Mouse (Mus musculus): ENCODE measurements around the gene Nfil3. TPM values are rescaled to one million over a fixed set of nuclear protein-coding genes. Genes with fewer than 3 reads are reported as not detected.

The Nfil3 gene
- total and polyA plus RNA-seq, 3 experiments = 23.5 to 34.6 (median 30.0) TPM

DNA sequence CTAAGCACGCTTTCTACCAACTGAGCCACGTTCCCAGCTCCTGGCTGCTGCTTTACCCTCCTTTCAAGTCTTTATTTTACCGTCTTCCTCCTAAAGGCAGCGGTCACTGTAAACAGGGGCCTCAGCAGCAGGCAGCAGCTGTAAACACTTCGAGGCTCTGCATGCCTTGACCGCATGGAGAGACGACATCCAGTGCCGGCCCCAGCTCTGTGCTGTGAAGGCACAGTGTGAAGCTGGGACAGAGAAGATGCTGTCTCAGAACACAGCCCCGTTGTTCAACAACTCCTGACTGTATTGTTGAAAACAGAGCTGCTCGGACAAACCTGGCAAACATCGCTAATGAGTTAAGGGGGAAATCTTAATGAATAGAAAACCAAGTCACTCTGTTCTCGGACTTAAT lies 30.6 kb upstream of the Nfil3 start:
- Histone ChIP-seq H3K4me3 (replicated peaks in 1 of 3; ENCODE audit: low read depth in 2 of 3, low read length in 2 of 3, poor library complexity in 1 of 3) (no peak overlapping the region), H3K4me1 (ENCODE audit: control insufficient read depth in 1 of 2, insufficient read depth in 2 of 2) (no peaks in the 10 kb centered on the region; a peak in 1 of 4 replicates)

DNA sequence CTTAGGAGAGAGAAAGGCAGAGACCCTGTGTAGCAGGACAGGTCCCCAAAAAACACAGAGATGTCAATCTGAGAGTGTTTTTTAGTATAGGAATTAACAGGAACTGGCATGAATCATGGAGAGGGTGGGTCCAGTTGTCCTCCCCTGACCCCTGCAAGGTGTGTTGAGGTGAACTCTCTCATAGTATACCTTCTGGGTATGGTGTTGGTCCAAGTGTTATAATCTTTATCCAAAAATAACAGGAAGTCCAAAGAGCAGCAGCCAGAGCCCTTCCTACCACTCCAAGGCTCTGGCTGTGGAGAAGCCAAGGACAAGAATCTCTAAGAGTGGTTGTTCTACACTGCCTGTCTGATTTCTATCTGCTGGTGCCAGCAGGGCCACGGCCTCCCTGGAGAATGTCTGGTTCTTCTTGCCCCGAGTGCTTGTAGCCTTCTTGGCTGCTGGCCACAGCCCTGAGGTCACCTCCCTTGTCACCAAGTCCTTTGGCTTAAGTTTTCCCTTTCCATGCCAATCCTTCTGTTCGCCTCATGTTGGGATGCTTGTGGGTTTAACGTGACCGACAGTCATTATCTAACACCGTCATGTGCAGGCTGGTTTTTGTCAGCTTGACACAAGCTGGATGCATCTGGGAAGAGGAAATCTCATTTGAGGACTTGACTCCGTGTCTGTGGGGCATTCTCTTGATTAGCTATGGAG lies 27.8 kb upstream of the Nfil3 start:
- Histone ChIP-seq H3K27ac (ENCODE audit: insufficient read depth, low read depth) (no peak overlapping the region), H3K9me3 (replicated peaks; ENCODE audit: low read length) (no peaks in the 10 kb centered on the region), H3K36me3 (replicated peaks in 1 of 2; ENCODE audit: control insufficient read depth in 1 of 2, insufficient read depth in 1 of 2, low read length in 1 of 2) (no peaks in the 10 kb centered on the region), H3K4me3 (replicated peaks in 1 of 3; ENCODE audit: low read depth in 2 of 3, low read length in 2 of 3, poor library complexity in 1 of 3) (no peak overlapping the region), H3K79me2 (replicated peaks; ENCODE audit: control insufficient read depth, extremely low read depth, insufficient read depth, poor library complexity, severe bottlenecking) (no peaks in the 10 kb centered on the region), H3K9ac (ENCODE audit: insufficient read depth, low read depth) (no peak overlapping the region), H3K4me1 (ENCODE audit: control insufficient read depth in 1 of 2, insufficient read depth in 2 of 2) (no peaks in the 10 kb centered on the region; a peak in 1 of 4 replicates), H3K4me2 (ENCODE audit: insufficient read depth, low read depth, poor library complexity, severe bottlenecking) (no peak overlapping the region), H3K27me3 (replicated peaks) (no peaks in the 10 kb centered on the region)
- DNase-seq (ENCODE audit: extremely low read depth) = no peak
- TF ChIP-seq RCOR1 (conservative IDR thresholded peaks at IDR 0.05; ENCODE audit: low read depth, low read length) (no peak), POLR2AphosphoS2 (IDR thresholded peaks at IDR 0.05; ENCODE audit: low read depth, low read length) (no peak), ELF1 (IDR thresholded peaks at IDR 0.05; ENCODE audit: low read depth, low read length) (no peak), PAX5 (IDR thresholded peaks at IDR 0.05; ENCODE audit: low read length) (no peak), MEF2A (IDR thresholded peaks at IDR 0.05; ENCODE audit: borderline replicate concordance, low read depth, low read length) (no peak), KAT2A (IDR thresholded peaks at IDR 0.05; ENCODE audit: insufficient replicate concordance, low read length) (no peak), MYC (IDR thresholded peaks at IDR 0.05; ENCODE audit: low read depth, low read length) (no peak), JUN (IDR thresholded peaks at IDR 0.05; ENCODE audit: insufficient read depth, low read depth, low read length) (no peak), MAX (IDR thresholded peaks at IDR 0.05; ENCODE audit: low read length) (no peak), USF2 (conservative IDR thresholded peaks at IDR 0.05; ENCODE audit: low read depth, low read length) (no peak), BHLHE40 (IDR thresholded peaks at IDR 0.05; ENCODE audit: low read depth, low read length) (no peak), CHD2 (IDR thresholded peaks at IDR 0.05; ENCODE audit: low read length) (no peak), POLR2A (IDR thresholded peaks at IDR 0.05; ENCODE audit: low read depth, low read length) (no peak), IRF4 (IDR thresholded peaks at IDR 0.05; ENCODE audit: low read depth, low read length) (no peak), SIN3A (IDR thresholded peaks at IDR 0.05; ENCODE audit: low read length) (no peak), NELFE (IDR thresholded peaks at IDR 0.05; ENCODE audit: low read depth, low read length) (no peak), E2F4 (IDR thresholded peaks at IDR 0.05; ENCODE audit: insufficient replicate concordance, low read depth, low read length) (no peak), MAFK (IDR thresholded peaks at IDR 0.05; ENCODE audit: insufficient replicate concordance, low read length) (no peak), ETS1 (conservative IDR thresholded peaks at IDR 0.05; ENCODE audit: low read depth, low read length) (no peak)
- dilution Hi-C loops (cut with MboI; ENCODE audit: extremely low pct_ligation_motif_present, extremely low pct_unique_long_range_greater_than_20kb, low sequenced_read_pairs) = no loop called here
- in situ Hi-C loops (cut with MboI; ENCODE audit: low pct_ligation_motif_present, low pct_unique_long_range_greater_than_20kb, low sequenced_read_pairs) = no loop called here

More for the DNA sequence above, 30.6 kb upstream of the Nfil3 start:
- Histone ChIP-seq H3K9ac (ENCODE audit: insufficient read depth, low read depth) (no peak overlapping the region), H3K9me3 (replicated peaks; ENCODE audit: low read length) (no peaks in the 10 kb centered on the region), H3K27ac (ENCODE audit: insufficient read depth, low read depth) (no peak overlapping the region), H3K79me2 (replicated peaks; ENCODE audit: control insufficient read depth, extremely low read depth, insufficient read depth, poor library complexity, severe bottlenecking) (no peaks in the 10 kb centered on the region), H3K36me3 (replicated peaks in 1 of 2; ENCODE audit: control insufficient read depth in 1 of 2, insufficient read depth in 1 of 2, low read length in 1 of 2) (no peaks in the 10 kb centered on the region), H3K27me3 (replicated peaks) (no peaks in the 10 kb centered on the region), H3K4me2 (ENCODE audit: insufficient read depth, low read depth, poor library complexity, severe bottlenecking) (no peak overlapping the region)
- DNase-seq (ENCODE audit: extremely low read depth) = no peak
- no peak for TF ChIP-seq RCOR1 (conservative IDR thresholded peaks at IDR 0.05; ENCODE audit: low read depth, low read length)
- dilution Hi-C loops (cut with MboI; ENCODE audit: extremely low pct_ligation_motif_present, extremely low pct_unique_long_range_greater_than_20kb, low sequenced_read_pairs) = no loop called here
- in situ Hi-C loops (cut with MboI; ENCODE audit: low pct_ligation_motif_present, low pct_unique_long_range_greater_than_20kb, low sequenced_read_pairs) = loop anchor here (10.0 kb wide), 1 partner anchor 83 kb away; no protein-coding TSS in a partner anchor
